Mouse (Mus musculus): Measurements from ENCODE around the gene Vmo1. TPM values are rescaled to one million over a fixed set of nuclear protein-coding genes. Genes with fewer than 3 reads are reported as not detected.

Vmo1 gene
- polyA plus RNA-seq, 3 experiments from 2014 or later = not detected

GRCm38 (mm10) chr11:70467902-70468619 lies 46.4 kb downstream of the Vmo1 start:
- no peak for ATAC-seq

GRCm38 (mm10) chr11:70465824-70466223 lies 48.6 kb downstream of the Vmo1 start:
- no peak for ATAC-seq

- no peak for ATAC-seq
Observed at GRCm38 (mm10) chr11:70465211-70465610, 49.2 kb downstream of the Vmo1 start.

GRCm38 (mm10) chr11:70463970-70464369 lies 50.4 kb downstream of the Vmo1 start:
- ATAC-seq = no peak

Other genes starting within 250 kb of the Vmo1 start
- not detected for gene Alox12e, start 192.0 kb downstream of the Vmo1 start, polyA plus RNA-seq (2017; shearing (Covaris generic))
- gene Alox15, start 162.6 kb downstream of the Vmo1 start, polyA plus RNA-seq (2017; shearing (Covaris generic)) = under 1 TPM; 0.24 to 0.59 (median 0.26) TPM
- 1 to 10 TPM; 5.2 to 7.3 (median 6.5) TPM for gene Pelp1, start 104.6 kb downstream of the Vmo1 start, polyA plus RNA-seq (2017; shearing (Covaris generic))
- gene Arrb2, start 82.0 kb downstream of the Vmo1 start, polyA plus RNA-seq (2017; shearing (Covaris generic)) = 100 to 1,000 TPM in 2 of 3 experiments, 10 to 100 TPM in 1; 50.6 to 129 (median 119) TPM
- 10 to 100 TPM; 76.7 to 81.3 (median 80.3) TPM for gene Med11, start 62.7 kb downstream of the Vmo1 start, polyA plus RNA-seq (2017; shearing (Covaris generic))
- not detected for gene Zmynd15, start 55.2 kb downstream of the Vmo1 start, polyA plus RNA-seq (2017; shearing (Covaris generic))
- under 1 TPM; 0.62 to 0.85 (median 0.72) TPM for gene Cxcl16, start 54.6 kb downstream of the Vmo1 start, polyA plus RNA-seq (2017; shearing (Covaris generic))
- gene Tm4sf5, start 9.4 kb downstream of the Vmo1 start, polyA plus RNA-seq (2017; shearing (Covaris generic)) = 1 to 10 TPM; 1.6 to 3.2 (median 2.3) TPM
- gene Gltpd2, start 4.6 kb upstream of the Vmo1 start, polyA plus RNA-seq (2017; shearing (Covaris generic)) = not detected
- gene Psmb6, start 10.8 kb upstream of the Vmo1 start, polyA plus RNA-seq (2017; shearing (Covaris generic)) = 100 to 1,000 TPM; 376 to 387 (median 385) TPM
- not detected for gene Gm40193, start 18.3 kb upstream of the Vmo1 start, polyA plus RNA-seq (2017; shearing (Covaris generic))
- gene Pld2, start 25.4 kb upstream of the Vmo1 start, polyA plus RNA-seq (2017; shearing (Covaris generic)) = 1 to 10 TPM; 1.8 to 2.1 (median 2.0) TPM
- gene Mink1, start 48.3 kb upstream of the Vmo1 start, polyA plus RNA-seq (2017; shearing (Covaris generic)) = 10 to 100 TPM in 1 of 3 experiments, 1 to 10 TPM in 2; 6.2 to 11.8 (median 9.2) TPM
- not detected for gene 4930544D05Rik, start 101.2 kb upstream of the Vmo1 start, polyA plus RNA-seq (2017; shearing (Covaris generic))
- 1 to 10 TPM in 1 of 3 experiments, under 1 TPM in 2; 0.51 to 3.0 (median 0.78) TPM for gene Chrne, start 104.6 kb upstream of the Vmo1 start, polyA plus RNA-seq (2017; shearing (Covaris generic))
- gene Gp1ba, start 124.5 kb upstream of the Vmo1 start, polyA plus RNA-seq (2017; shearing (Covaris generic)) = under 1 TPM; 0.17 to 0.69 (median 0.21) TPM
- gene Rnf167, start 132.6 kb upstream of the Vmo1 start, polyA plus RNA-seq (2017; shearing (Covaris generic)) = 100 to 1,000 TPM; 276 to 454 (median 423) TPM
- gene Slc25a11, start 132.9 kb upstream of the Vmo1 start, polyA plus RNA-seq (2017; shearing (Covaris generic)) = 100 to 1,000 TPM in 2 of 3 experiments, 10 to 100 TPM in 1; 85.3 to 111 (median 111) TPM
- 1,000 to 10,000 TPM; 3,037 to 4,758 (median 3,214) TPM for gene Pfn1, start 140.0 kb upstream of the Vmo1 start, polyA plus RNA-seq (2017; shearing (Covaris generic))
- 10 to 100 TPM in 2 of 3 experiments, 1 to 10 TPM in 1; 6.2 to 27.4 (median 21.7) TPM for gene Eno3, start 142.6 kb upstream of the Vmo1 start, polyA plus RNA-seq (2017; shearing (Covaris generic))
- gene Spag7, start 154.8 kb upstream of the Vmo1 start, polyA plus RNA-seq (2017; shearing (Covaris generic)) = 100 to 1,000 TPM; 131 to 155 (median 137) TPM
- 10 to 100 TPM; 11.5 to 17.1 (median 12.8) TPM for gene Camta2, start 173.5 kb upstream of the Vmo1 start, polyA plus RNA-seq (2017; shearing (Covaris generic))
- 1 to 10 TPM in 1 of 3 experiments, under 1 TPM in 1, not detected in 1; 0.44 to 1.0 TPM for gene Inca1, start 185.5 kb upstream of the Vmo1 start, polyA plus RNA-seq (2017; shearing (Covaris generic))
- 1 to 10 TPM in 2 of 3 experiments, under 1 TPM in 1; 0.99 to 2.0 (median 1.3) TPM for gene Kif1c, start 185.9 kb upstream of the Vmo1 start, polyA plus RNA-seq (2017; shearing (Covaris generic))
- 1 to 10 TPM; 3.4 to 5.8 (median 4.6) TPM for gene Zfp3, start 249.6 kb upstream of the Vmo1 start, polyA plus RNA-seq (2017; shearing (Covaris generic))

Measured in inflammation-experienced regulatory T-cells, adult 6 months (primary cell).